Mouse (Mus musculus) heart, postnatal 0 days (tissue): ENCODE measurements around the gene Ccdc146.

Experiments used
- CTCF ChIP-seq: IDR thresholded peaks from 2 replicates; pipeline ENCODE4 v1.5.1; 2016; ENCODE audit warnings: antibody characterized with exemption, control low read depth, low read depth
- EP300 ChIP-seq: IDR thresholded peaks from 2 replicates; pipeline ENCODE4 v1.6.1; 2016; ENCODE audit warnings: antibody characterized with exemption, low read depth

DNA sequence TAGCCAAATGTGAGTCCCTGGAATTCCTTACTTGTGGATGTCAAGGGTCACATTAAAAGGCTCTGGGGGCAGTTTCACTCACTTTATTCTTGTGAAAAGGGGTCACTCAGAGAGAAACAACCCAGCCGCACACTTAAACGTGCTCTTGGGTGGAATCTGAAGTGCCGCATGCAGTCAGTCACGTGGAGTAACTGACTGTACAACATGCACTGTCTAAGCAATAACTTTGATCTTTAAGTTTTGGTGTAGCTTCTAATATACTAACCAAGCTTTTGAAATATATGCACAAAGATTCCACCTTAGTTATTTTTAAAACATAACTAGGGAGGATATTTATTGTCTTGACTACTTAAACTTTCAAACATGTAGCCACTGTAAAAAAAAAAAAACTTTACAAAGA is 47.5 kb downstream of the Ccdc146 start:
- no peak for TF ChIP-seq CTCF
- no peak for TF ChIP-seq EP300
